Mouse (Mus musculus) testis, postnatal 14 days (tissue): ENCODE measurements around the gene Gm8994.
"Not testable (repeated sequence)": the region's sequence is repeated elsewhere in the genome, so short reads cannot be mapped to it uniquely, and the experiment has no call there.

Experiments used
- DNase-seq: peaks from one replicate; pipeline ENCODE4 v3.0.0; 2021; ENCODE audit warnings: low spot score

The Gm8994 gene

DNA sequence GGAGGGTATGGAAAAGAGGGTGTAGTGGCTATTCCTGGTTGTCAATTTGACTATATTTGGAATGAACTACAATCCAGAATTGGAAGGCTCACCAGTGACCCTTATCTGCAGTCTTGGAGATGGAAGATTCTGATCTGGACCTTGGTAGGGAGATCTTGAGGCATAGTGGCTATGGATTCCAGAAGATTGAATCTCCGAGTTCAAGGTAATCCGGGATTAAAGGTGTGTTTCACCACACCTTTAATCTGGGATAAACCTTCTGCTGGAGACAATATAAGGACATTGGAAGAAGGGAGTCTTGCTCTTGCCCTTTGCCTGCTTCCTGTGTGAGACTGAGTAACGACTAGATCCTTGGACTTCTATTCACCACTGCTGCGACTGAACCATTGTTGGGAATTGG is at the start of gene Gm8994:
TSS of gene Gm8994 (plus strand) at position 301 of the 400 bp plus-strand sequence.
- not testable (repeated sequence) for DNase-seq

DNA sequence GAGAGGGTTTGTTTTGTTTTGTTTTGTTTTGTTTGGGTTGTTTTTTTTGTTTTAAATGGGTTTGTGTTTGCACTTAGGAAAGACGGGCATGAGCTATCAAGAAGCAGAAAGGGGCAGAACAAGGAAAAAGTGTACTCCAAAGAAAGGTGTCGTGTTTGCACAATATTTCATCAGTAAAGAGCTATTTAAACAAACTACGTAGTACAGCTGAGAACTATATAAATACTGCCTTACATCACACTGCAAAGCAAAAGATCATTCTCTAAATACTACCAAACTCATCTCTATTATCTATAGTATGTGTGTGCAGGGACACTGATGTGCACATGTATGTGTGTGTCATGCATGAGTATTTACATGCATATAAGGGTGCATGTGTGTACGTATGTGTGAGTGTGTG is 49.7 kb upstream of the Gm8994 start:
- no peak for DNase-seq

DNA sequence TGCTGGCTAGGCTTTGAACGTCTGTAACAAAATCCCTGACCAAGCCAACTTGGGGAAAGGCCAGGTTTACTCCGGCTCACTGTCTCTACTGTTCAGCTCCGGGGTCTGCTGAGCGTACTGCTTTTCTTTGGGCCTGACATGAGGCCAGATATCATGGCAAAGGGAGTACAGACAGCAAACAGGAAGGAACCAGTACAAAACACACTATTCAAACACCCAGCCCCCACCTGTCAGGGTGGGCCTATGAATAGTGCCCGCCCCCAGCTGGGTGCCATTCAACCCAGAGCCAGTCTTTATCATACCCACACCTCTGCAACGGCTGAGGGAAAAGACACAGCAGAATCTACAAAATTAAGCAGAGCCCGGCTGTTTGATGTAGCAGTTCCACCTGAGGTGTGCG is 42.8 kb upstream of the Gm8994 start:
- no peak for DNase-seq

DNA sequence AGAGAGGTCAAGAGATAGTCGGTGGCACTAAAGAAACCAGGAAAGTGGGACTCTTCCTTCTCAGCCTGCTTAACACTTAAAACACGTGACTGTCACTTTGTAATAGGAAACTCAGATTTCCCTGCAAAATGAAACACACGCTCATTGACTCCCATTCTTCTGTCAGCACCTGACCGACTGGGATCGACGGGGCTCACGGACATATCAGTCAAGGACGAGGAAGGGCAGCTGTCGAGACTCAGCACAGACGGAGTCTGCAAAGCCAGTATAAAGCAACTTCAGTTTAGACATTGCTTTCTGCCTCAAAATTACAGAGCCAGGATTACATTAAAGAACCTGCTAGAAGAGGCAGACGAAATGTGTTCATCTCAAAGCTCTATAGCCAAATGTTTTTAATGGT is 41.2 kb upstream of the Gm8994 start:
- no peak for DNase-seq

DNA sequence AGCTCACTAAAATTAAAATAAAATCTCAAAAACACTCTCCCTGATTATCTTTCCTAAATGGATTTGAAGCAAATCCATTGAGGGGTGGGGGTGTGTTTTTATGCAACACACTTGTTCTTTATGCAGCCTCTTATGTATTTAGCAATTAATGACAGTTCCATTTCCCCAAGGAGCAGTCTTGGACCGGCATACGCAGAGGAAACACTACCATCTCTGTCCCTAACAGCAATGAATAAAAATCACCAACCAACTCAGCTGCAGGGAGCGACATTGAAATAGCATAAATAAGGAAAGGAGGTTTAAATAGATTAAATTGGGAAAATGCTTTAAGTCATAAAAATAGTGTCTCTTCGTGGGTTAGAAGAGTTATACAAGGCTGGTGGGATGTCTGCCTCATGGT is 40.8 kb upstream of the Gm8994 start:
- no peak for DNase-seq

DNA sequence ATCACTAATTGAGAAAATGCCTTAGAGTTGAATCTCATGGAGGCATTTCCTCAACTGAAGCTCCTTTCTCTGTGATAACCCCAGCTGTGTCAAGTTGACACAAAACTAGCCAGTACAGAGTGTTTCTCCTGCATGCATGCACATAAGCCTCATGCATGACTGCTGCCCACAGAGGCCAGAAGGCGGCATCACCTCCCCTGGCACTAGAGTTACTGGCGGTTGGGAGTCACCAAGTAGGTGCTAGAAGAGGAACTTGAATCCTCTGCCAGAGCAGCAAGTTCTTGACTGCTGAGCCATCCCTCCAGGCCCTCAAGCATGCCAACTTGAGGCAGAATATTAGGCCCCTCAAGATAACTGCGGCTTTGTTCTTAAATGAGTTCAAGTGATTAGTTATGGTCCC is 35.9 kb upstream of the Gm8994 start:
- DNase-seq: no peak

DNA sequence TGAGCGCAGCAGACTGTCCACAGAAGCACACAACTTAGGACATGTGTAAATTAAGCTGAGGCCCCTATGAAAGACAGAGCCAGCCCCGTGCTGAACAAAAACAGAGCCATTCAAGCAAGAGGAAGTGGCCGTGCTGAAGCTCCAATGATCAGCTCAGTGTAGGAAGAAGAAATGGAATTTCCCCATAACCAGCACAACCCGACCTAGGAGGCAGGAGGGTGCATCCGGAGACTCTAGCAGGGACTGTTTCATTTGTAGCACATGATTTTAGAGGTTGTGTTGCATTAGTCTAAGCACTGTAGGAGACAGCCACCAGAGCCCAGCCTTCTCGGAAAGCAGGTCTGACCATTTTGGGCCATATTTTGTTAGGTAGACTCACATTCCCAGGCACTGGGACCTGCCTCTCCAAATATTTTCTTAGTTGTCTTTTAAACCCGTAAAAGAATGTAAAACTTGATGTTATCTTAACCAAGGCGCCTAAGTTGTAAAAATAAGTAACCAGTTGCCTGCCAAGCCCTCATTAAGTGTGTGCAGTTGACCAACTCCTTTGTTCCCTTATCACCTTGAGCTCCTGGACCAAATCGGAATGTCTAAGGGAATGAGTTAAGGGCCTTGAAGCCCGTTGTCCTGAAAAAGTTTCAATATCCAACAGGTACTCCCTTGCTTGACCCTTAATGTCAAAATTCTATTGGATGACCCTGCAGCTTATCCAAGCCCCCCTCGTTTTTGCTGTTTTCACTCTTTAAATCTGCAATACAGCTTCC is 35.2 kb upstream of the Gm8994 start:
- no peak for DNase-seq

DNA sequence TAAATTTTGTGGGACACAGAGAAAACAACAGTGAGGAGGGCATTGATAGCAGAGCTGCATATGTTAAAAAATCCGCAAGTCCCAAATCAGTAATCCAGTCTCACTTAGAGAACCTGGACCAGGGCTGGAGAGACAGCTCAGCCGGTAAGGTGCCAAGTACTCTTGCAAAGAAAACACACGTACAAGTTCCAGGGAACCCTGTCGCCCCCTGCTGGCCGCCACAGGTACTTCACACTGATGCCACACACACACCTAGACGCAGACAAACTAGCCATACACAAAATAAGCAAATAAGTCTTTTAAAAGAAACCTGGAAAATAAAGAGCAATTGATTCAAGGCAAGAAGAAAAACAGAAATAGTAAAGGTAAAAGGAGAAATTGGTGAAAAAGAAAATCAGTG is 33.6 kb upstream of the Gm8994 start:
- DNase-seq: peak; percentile 28

DNA sequence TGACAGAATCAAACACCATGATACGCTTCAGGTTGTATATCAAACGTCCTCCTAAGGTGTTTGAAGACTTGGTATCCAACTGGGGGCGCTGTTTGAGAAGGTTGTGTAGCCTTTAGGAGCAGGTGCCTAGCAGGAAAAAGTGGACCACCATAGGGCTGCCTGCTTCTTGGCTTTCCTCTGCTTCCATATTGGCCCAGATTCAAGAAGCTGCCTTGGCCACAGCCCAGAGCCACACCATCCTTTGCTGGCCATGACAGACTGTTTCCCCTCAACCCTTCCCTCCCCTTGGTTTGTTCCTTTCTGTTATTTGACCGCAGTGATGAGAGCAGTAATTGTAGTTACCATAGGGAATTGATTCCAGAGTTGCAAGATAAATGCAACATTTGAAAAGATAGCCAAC is 31.5 kb upstream of the Gm8994 start:
- no peak for DNase-seq

DNA sequence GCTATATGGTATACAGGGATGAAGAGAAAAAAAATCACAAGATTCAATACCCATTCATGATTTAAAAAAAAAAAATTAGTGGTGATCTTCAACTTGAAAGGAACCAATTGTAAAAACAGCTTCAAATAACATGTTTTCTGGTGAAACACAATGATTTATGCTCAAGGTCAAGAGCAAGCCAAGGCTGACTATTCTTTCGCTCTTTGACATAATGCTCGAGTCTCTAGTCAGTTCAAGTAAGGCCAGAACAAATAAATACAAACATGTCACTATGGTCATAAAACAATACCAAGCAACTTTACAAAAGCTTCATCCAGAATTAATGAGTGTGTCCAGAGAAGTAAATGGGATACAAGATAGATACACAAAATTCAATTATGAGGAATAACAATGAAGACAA is 31.1 kb upstream of the Gm8994 start:
- DNase-seq: no peak

DNA sequence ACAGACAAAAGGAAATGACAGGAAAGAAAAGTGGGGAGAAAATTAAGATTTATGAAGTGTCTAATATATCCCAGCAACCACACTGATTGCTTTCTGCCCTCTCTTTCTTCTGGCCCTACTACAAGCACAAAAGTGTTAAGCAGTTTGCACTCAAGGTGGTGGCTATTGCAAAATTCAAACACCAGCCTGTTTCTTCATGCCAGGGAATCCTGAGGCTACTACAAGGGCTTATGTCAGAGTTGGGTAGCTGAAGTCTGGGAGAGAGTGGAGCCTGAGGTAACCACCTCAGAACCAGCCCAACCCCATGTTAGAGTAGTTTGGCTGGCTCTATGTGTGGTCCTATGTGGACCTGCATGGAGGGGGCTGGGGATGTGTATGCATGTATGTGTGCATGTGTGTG is 23.8 kb upstream of the Gm8994 start:
- DNase-seq: no peak

DNA sequence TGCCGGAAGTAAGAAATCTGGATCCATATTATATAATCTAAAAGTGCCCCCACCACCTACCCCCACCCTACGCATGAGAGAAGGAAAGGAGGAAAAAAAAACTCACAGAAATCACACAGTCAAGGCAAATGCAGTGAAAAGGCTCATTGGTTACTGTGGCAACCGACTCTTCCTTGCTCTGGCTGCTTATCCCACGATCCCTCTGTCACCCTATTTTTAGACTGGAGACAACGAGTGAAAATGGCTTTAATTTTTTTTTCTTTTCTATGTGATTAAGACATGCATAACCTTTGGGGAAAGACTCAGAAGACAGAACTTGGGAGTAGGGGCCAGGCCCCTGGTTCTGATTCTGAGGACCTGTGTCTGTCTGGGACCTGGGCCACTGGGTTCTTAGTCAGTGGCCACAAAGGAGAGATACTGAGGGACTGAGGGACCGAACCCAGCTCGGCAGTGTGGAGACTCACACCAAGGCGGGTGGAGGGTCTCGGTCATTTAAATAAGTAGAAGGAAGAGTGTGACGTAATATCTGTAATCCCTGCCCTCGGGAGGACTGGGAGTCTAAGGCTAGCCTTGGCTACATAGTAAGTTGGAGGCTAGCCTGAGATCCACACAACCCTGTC is 22.9 kb upstream of the Gm8994 start:
- no peak for DNase-seq

DNA sequence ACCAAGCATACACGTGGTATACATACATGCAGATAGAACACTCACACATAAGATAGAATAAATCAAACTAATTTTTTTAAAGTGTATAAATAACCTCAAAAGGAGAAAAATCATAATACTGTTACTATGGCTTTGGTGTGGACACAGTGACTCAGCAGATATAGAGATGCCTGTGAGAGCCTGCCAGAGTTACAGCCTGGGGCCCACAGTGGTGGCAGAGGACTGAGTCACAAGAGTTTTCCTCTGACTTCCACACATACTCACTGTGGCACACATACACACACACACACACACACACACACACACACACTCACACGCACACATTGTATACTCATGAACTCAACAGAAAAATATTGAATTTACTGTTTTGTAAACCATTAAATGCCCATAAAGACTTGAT is 17.9 kb upstream of the Gm8994 start:
- no peak for DNase-seq

DNA sequence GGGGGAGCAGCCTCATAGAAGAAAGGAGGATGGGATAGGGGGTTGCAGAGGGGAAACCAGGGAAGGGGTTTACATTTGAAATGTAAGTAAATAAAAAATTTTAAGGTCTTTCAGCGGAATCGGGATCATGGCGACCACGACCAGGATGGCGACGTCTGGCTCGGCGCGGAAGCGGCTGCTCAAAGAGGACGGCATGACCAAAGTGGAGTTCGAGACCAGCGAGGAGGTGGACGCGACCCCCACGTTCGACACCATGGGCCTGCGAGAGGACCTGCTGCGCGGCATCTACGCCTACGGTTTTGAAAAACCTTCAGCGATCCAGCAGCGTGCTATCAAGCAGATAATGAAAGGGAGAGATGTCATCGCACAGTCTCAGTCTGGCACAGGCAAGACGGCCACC is 1.1 kb downstream of the Gm8994 start:
- DNase-seq: not testable (repeated sequence)

DNA sequence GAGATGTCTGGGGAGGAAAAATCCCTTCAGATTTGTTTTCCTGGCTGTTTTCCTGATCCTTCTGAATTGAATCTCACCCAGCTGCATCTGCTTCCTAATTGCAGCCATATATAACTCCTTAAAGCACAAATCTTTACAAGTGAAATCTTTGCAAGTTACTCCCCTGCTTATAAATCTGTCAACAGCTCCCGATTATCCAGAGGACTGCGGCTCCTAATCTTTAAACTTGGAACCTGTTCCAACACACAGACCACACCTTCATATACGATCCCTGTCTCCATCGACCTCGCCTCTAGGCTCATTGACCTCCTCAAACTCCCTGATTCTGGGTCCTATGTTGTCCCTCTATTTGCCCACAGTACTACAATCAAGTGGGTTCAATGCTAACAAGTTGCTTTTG is 13.3 kb downstream of the Gm8994 start:
- DNase-seq: no peak

DNA sequence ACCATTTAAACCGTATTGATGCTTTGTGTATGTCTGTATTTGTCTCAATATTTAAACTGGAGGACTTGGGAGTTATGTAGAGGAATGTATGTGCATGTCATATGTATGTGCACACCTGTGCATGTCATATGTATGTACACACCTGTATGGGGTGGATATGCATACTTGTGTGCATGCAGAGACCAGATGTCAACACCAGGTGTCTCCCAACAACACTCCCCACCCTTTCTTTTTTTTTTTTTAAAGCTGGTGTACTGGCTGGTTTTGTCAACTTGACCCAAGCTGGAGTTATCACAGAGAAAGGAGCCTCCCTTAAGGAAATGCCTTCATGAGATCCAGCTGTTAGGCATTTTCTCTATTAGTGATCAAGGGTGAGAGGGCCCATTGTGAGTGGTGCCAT is 13.8 kb downstream of the Gm8994 start:
- DNase-seq: no peak

DNA sequence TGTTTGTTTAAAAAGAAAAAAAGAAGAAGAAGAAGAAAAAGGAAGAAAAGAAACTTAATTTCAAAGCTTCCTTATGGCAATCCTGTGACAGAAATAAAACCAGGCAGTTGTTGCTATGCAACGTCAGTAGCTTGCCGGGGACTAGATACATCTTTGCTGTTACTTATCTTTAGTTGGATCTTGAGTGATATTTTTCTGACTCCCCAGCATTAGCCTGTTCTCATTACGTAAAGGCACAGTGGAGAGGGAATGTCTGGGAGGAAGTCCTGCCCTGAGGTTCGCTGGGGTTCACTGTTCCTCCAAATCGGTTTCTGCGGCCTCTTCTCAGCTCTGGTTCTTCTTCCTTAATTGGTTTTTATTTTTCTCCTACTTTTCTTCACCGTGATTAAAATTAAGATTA is 16.5 kb downstream of the Gm8994 start:
- no peak for DNase-seq

DNA sequence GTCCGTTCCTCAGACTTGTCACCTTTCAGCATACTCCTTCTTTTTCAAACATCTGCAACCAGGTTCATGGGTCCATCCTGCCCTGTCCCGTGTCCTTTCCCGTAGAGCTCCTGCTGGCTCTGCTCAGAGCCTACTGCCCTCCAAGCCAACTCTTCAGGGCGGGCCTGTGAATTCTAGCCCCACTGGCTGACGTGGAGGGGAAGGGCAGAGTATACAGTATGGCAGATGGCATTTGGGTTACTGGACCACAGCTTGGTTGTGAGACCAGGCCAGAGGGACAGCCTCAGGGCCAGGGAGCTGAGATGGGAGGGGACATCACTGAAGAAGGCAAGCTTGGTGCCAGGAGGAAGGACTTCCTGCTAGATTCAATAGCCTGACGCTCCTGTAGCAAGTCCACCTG is 17.7 kb downstream of the Gm8994 start:
- DNase-seq: no peak

DNA sequence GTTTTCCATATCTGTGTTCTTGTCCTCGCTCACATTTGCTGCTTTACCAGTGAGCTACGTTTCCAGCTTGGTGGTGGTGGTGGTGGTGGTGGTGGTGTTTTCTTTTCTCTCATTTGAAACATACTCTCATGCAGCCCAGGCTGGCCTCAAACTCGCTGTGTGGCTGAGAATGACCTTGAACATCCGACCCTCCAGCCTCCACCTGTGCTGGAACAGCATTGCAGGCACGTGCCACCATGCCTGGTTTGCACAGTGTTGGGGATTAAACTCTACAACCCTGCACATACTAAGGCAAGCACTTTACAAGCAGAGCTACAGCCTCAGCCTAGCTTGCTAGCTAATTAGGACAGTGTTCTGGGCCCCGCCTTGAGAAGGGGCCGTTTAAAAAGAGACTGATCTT is 18.3 kb downstream of the Gm8994 start:
- no peak for DNase-seq

DNA sequence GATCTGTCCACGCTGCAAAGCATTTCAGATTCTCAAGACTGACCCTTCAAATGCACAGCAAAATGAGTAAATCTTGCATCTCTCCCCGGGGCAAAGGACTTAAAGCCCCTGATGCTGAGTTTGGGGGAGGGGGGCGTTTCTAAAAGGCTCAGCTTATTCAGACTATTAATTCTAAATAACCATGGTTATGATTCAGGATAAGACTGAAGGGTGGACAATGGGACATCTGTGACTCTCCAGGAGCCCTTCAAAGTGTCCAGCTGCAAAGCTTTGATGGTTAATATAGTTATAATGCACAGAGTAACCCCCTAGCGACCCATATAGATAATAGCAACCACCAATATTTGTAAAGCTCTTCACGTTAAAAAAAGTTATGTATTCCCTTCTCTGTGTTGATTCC is 19.7 kb downstream of the Gm8994 start:
- no peak for DNase-seq

DNA sequence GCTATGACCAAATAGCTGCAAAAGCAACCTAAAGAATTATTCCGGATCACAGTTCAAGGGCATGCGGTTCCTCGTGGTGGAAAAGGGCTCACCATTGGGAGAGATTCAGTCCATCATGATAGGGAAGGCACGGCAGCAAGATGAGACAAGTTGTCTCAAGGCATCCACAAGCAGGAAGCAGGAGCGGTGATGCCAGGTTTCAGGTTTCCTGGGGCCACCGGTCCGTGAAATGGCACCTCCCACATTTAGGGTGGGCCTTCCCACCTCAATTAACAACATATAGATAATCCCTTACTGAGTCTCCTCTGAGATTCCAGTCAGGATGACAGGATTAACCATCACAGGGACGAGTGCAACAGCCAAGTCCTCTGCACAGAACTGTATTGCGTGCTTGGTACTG is 20.3 kb downstream of the Gm8994 start:
- DNase-seq: no peak

DNA sequence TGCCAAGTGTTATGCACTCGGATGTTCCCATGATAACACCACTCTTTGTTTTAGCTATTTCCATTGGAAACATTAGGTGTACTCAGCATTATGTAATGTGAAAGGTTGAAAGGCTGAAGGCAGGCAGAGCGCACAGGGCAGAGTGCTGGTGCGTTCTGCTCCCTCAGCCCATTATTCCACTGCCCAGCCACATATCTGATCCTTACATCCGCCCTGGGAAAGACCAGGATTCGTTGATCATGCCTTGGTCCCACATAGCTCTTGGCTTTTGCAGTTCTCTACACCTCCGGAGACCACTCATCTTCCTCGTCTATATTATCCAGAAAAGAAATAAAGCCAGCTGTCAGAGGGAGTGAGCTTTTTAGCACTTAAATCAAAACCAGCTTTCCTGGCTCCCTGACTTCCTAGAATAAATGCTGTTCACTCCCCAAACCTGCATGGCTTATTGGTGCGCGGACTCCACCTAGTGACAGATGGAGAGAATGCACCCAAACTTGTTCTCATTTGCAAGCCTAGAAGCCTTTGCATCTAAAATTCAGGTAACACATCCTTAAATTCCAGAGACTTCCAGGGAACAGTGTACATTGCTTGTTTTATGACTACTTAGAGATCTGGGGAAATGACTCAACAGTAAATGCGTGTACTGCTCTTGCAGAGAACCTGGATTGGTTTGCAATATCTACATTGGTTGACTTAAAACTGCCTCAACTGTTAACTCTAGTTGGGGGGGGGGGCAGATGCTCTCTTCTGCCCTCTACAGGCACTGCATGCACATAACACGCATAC is 26.3 kb downstream of the Gm8994 start:
- peak; percentile 20 for DNase-seq

DNA sequence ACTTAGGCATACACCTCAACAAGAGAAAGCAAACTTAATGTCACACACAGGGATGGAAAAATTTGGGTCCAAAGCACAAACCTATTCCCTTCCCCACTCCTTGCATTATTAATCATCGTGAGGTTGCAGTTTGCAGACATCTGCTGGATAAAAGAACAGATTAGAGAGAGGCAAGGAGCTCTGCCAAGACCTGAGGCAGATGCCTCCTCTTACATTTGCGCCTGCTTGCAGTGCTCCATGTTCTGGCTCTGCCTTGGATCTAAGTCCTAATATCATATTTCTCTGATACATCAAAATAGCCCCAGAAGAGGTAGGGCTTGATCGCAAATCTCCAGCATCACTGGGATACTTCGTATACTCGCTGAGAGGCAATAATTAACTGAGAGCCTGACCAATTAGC is 31.1 kb downstream of the Gm8994 start:
- no peak for DNase-seq
